Mouse (Mus musculus): ENCODE measurements at regions not wholly inside any gene's neighbourhood (a gene's known extent, or its start where the extent isn't known, plus 50 kb on each side); places are given as distances from the start of the nearest gene placed in this dataset.

- DNase-seq (ENCODE audit: low spot score in 2 of 2), result no peak
These were observed 50.8 kb upstream of the Mboat1 start for GRCm38 (mm10) chr13:30085446-30085845.

GRCm38 (mm10) chr13:30085005-30085404, 51.3 kb upstream of the Mboat1 start:
- peak; percentile 45 to 82 for DNase-seq (ENCODE audit: low spot score in 2 of 2)

GRCm38 (mm10) chr13:30084386-30084785, 51.9 kb upstream of the Mboat1 start:
- DNase-seq (ENCODE audit: low spot score in 2 of 2), result no peak

- no peak for DNase-seq (ENCODE audit: low spot score in 2 of 2)
These were observed 52.3 kb upstream of the Mboat1 start for GRCm38 (mm10) chr13:30083949-30084348.

- DNase-seq (ENCODE audit: low spot score in 2 of 2), result no peak
These were observed 53.5 kb upstream of the Mboat1 start for GRCm38 (mm10) chr13:30082761-30083160.

- no peak for DNase-seq (ENCODE audit: low spot score in 2 of 2)
These were observed 55.4 kb upstream of the Mboat1 start for GRCm38 (mm10) chr13:30080705-30081474.

GRCm38 (mm10) chr13:30074517-30075064, 61.7 kb upstream of the Mboat1 start:
- no peak for DNase-seq (ENCODE audit: low spot score in 2 of 2)

- no peak for DNase-seq (ENCODE audit: low spot score in 2 of 2)
These were observed 62.2 kb upstream of the Mboat1 start for GRCm38 (mm10) chr13:30074069-30074468.

- no peak for DNase-seq (ENCODE audit: low spot score in 2 of 2)
These were observed 66.9 kb upstream of the Mboat1 start for GRCm38 (mm10) chr13:30069397-30069796.

GRCm38 (mm10) chr13:30067581-30068375, 68.5 kb upstream of the Mboat1 start:
- no peak for DNase-seq (ENCODE audit: low spot score in 2 of 2)

GRCm38 (mm10) chr13:30065520-30065919, 70.8 kb upstream of the Mboat1 start:
- DNase-seq (ENCODE audit: low spot score in 2 of 2), result no peak

- DNase-seq (ENCODE audit: low spot score in 2 of 2), result no peak
These were observed 72.5 kb upstream of the Mboat1 start for GRCm38 (mm10) chr13:30063741-30064140.

GRCm38 (mm10) chr13:30062285-30062684, 74.0 kb upstream of the Mboat1 start:
- DNase-seq (ENCODE audit: low spot score in 2 of 2), result no peak

- DNase-seq (ENCODE audit: low spot score in 2 of 2), result no peak
These were observed 69.3 kb upstream of the E2f3 start for GRCm38 (mm10) chr13:30055141-30055645.

GRCm38 (mm10) chr13:30051891-30052550, 66.2 kb upstream of the E2f3 start:
- DNase-seq (ENCODE audit: low spot score in 2 of 2), result no peak

- no peak for DNase-seq (ENCODE audit: low spot score in 2 of 2)
These were observed 65.1 kb upstream of the E2f3 start for GRCm38 (mm10) chr13:30050745-30051508.

- DNase-seq (ENCODE audit: low spot score in 2 of 2), result no peak
These were observed 62.5 kb upstream of the E2f3 start for GRCm38 (mm10) chr13:30048260-30048859.

- DNase-seq (ENCODE audit: low spot score in 2 of 2), result no peak
These were observed 60.8 kb upstream of the E2f3 start for GRCm38 (mm10) chr13:30046504-30047169.

GRCm38 (mm10) chr13:30046061-30046460, 60.2 kb upstream of the E2f3 start:
- DNase-seq (ENCODE audit: low spot score in 2 of 2), result peak in 1 of 2 experiments; percentile 24

- DNase-seq (ENCODE audit: low spot score in 2 of 2), result no peak
These were observed 59.4 kb upstream of the E2f3 start for GRCm38 (mm10) chr13:30045225-30045624.

Measured in left cerebral cortex, adult 8-10 months (tissue).